Mouse (Mus musculus): ENCODE data around the gene Gm49321. TPM values are rescaled to one million over a fixed set of nuclear protein-coding genes. Genes with fewer than 3 reads are reported as not detected.

The Gm49321 gene
- polyA plus RNA-seq, 1 experiment from 2014 or later: 10.2 TPM

- H3K4me2 ChIP-seq (replicated peaks): peak overlapping the region; percentile 55
- peaks cover 12% of the 10 kb centered on the region; the same call in 1 of the 2 replicates for H3K4me1 ChIP-seq (replicated peaks)
- H3K9ac ChIP-seq: peak overlapping the region; percentile 34
- 40% methylated on average over 14 of the region's 14 CpGs for WGBS
- no peaks in the 10 kb centered on the region for H3K36me3 ChIP-seq
- no peaks in the 10 kb centered on the region for H3K27me3 ChIP-seq (replicated peaks)
- no peak overlapping the region for H3K27ac ChIP-seq
- H3K9me3 ChIP-seq: no peaks in the 10 kb centered on the region
- 0 out of 2 replicates have a peak, but pooled peaks have one; percentile 14 for ATAC-seq
- H3K4me3 ChIP-seq (replicated peaks): peak overlapping the region; percentile 30
These were observed 16.1 kb downstream of the Gm49321 start for GRCm38 (mm10) chr12:73953420-73954186.

GRCm38 (mm10) chr12:73954785-73955184 lies 17.3 kb downstream of the Gm49321 start:
- H3K4me3 ChIP-seq (replicated peaks): no peak overlapping the region
- no peaks in the 10 kb centered on the region for H3K9me3 ChIP-seq
- H3K36me3 ChIP-seq: no peaks in the 10 kb centered on the region
- no peaks in the 10 kb centered on the region for H3K27me3 ChIP-seq (replicated peaks)
- H3K27ac ChIP-seq: no peak overlapping the region
- no peak overlapping the region for H3K9ac ChIP-seq
- H3K4me1 ChIP-seq (replicated peaks): peaks cover 9% of the 10 kb centered on the region; the same call in 1 of the 2 replicates
- H3K4me2 ChIP-seq (replicated peaks): no peak overlapping the region
- WGBS: 61% methylated on average over 5 of the region's 5 CpGs
- ATAC-seq: no peak

- 82% methylated on average over 3 of the region's 3 CpGs for WGBS
- no peaks in the 10 kb centered on the region for H3K27me3 ChIP-seq (replicated peaks)
- ATAC-seq: no peak
These were observed 20.2 kb downstream of the Gm49321 start for GRCm38 (mm10) chr12:73957676-73958075.

GRCm38 (mm10) chr12:73958830-73959229 lies 21.4 kb downstream of the Gm49321 start:
- no peak for ATAC-seq
- Histone ChIP-seq H3K4me3 (replicated peaks) (no peak overlapping the region), H3K9ac (no peak overlapping the region), H3K4me2 (replicated peaks) (no peak overlapping the region), H3K27ac (no peak overlapping the region), H3K4me1 (replicated peaks) (no peaks in the 10 kb centered on the region), H3K27me3 (replicated peaks) (no peaks in the 10 kb centered on the region), H3K9me3 (no peaks in the 10 kb centered on the region), H3K36me3 (no peaks in the 10 kb centered on the region)
- 83% methylated on average over 2 of the region's 2 CpGs for WGBS

More at GRCm38 (mm10) chr12:73957676-73958075, 20.2 kb downstream of the Gm49321 start:
- no peaks in the 10 kb centered on the region for H3K36me3 ChIP-seq
- H3K4me3 ChIP-seq (replicated peaks): no peak overlapping the region
- no peaks in the 10 kb centered on the region for H3K9me3 ChIP-seq
- H3K4me1 ChIP-seq (replicated peaks): peaks cover 7% of the 10 kb centered on the region; the same call in 1 of the 2 replicates
- H3K4me2 ChIP-seq (replicated peaks): no peak overlapping the region
- no peak overlapping the region for H3K9ac ChIP-seq
- no peak overlapping the region for H3K27ac ChIP-seq

GRCm38 (mm10) chr12:73964291-73965281 lies 27.1 kb downstream of the Gm49321 start, which contains the start of gene Snapc1:
Gene Snapc1 (plus strand): TSS chr12:73964481.
- peak within 1 kb of the TSS; percentile 78 for H3K9ac ChIP-seq
- H3K27ac ChIP-seq: peak within 1 kb of the TSS; percentile 68
- H3K4me3 ChIP-seq (replicated peaks): peak within 1 kb of the TSS; percentile 86
- ATAC-seq: peak; percentile 100
- no peaks in the 10 kb centered on the region for H3K27me3 ChIP-seq (replicated peaks)
- H3K4me1 ChIP-seq (replicated peaks): peaks cover 5% of the 10 kb centered on the region; the same call in 1 of the 2 replicates
- peak within 1 kb of the TSS; percentile 76 for H3K4me2 ChIP-seq (replicated peaks)
- peaks cover 13% of the 10 kb centered on the region for H3K36me3 ChIP-seq
- H3K9me3 ChIP-seq: no peaks in the 10 kb centered on the region
- WGBS: under 1% methylated on average over 60 of the region's 60 CpGs

GRCm38 (mm10) chr12:73969142-73969541 lies 31.7 kb downstream of the Gm49321 start:
- whole genome bisulfite sequencing: 93% methylated on average over 8 of the region's 8 CpGs
- no peak for ATAC-seq
- Histone ChIP-seq H3K9ac (no peak overlapping the region), H3K27me3 (replicated peaks) (no peaks in the 10 kb centered on the region), H3K4me2 (replicated peaks) (no peak overlapping the region), H3K27ac (no peak overlapping the region), H3K4me1 (replicated peaks) (peaks cover 5% of the 10 kb centered on the region; the same call in 1 of the 2 replicates), H3K9me3 (no peaks in the 10 kb centered on the region), H3K4me3 (replicated peaks) (no peak overlapping the region), H3K36me3 (peaks cover 29% of the 10 kb centered on the region)

- Histone ChIP-seq H3K4me3 (replicated peaks) (no peak overlapping the region), H3K4me1 (replicated peaks) (no peaks in the 10 kb centered on the region), H3K36me3 (peaks cover 22% of the 10 kb centered on the region), H3K4me2 (replicated peaks) (no peak overlapping the region), H3K27me3 (replicated peaks) (no peaks in the 10 kb centered on the region), H3K9ac (no peak overlapping the region), H3K27ac (no peak overlapping the region), H3K9me3 (no peaks in the 10 kb centered on the region)
- 91% methylated on average over 6 of the region's 6 CpGs for WGBS
- ATAC-seq: no peak
These were observed 37.1 kb downstream of the Gm49321 start for GRCm38 (mm10) chr12:73974584-73974983.

DNA sequence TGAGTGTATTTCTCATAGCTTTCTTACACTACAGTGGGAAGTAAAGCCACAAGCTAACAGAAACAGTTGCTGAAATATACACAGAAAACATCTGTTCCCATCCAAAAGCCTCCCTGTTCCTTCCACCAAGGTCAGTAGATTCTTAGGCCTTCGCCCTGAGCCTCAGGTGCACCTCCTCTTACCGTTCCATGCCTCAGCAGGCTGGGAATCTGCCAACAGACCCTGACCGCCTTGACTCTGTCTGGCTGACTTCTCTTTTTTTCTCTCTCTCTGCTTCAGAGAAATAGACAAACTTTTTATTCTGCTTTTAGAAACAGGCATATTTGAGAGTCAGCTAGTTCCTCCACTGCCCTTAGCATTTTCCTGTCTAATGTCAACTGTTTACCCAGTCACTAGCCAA lies 40.7 kb downstream of the Gm49321 start:
- H3K9me3 ChIP-seq: no peaks in the 10 kb centered on the region
- no peak overlapping the region for H3K4me2 ChIP-seq (replicated peaks)
- no peak for ATAC-seq
- no peak overlapping the region for H3K9ac ChIP-seq
- peaks cover 12% of the 10 kb centered on the region; the same call in 1 of the 2 replicates for H3K36me3 ChIP-seq
- no peak overlapping the region for H3K4me3 ChIP-seq (replicated peaks)
- H3K27ac ChIP-seq: no peak overlapping the region
- no peaks in the 10 kb centered on the region for H3K27me3 ChIP-seq (replicated peaks)
- WGBS: 90% methylated on average over 3 of the region's 3 CpGs
- H3K4me1 ChIP-seq (replicated peaks): no peaks in the 10 kb centered on the region

DNA sequence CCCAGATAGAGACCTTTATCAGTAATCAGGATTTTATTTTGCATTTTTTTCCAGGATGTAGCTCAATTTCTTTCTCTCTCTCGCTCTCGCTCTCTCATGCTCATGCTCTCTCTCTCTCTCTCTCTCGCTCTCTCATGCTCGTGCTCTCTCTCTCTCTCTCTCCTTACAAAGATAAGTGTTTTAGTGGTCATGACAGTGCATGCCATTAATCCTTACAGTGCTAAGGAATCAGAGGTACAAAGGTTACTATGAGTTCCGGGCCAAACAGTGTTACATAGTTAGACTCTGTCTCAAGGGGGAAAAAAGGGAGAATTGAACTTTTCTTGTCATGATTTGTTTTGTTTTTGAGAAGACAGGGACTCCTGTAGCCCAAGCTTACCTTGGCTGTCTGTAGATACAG lies 42.2 kb downstream of the Gm49321 start:
- Histone ChIP-seq H3K36me3 (peaks cover 12% of the 10 kb centered on the region; the same call in 1 of the 2 replicates), H3K4me2 (replicated peaks) (no peak overlapping the region), H3K4me3 (replicated peaks) (no peak overlapping the region), H3K9ac (no peak overlapping the region), H3K9me3 (no peaks in the 10 kb centered on the region), H3K4me1 (replicated peaks) (no peaks in the 10 kb centered on the region), H3K27ac (no peak overlapping the region), H3K27me3 (replicated peaks) (no peaks in the 10 kb centered on the region)
- 83% methylated on average over 5 of the region's 5 CpGs for WGBS
- no peak; the same call in 1 of the 2 replicates for ATAC-seq

DNA sequence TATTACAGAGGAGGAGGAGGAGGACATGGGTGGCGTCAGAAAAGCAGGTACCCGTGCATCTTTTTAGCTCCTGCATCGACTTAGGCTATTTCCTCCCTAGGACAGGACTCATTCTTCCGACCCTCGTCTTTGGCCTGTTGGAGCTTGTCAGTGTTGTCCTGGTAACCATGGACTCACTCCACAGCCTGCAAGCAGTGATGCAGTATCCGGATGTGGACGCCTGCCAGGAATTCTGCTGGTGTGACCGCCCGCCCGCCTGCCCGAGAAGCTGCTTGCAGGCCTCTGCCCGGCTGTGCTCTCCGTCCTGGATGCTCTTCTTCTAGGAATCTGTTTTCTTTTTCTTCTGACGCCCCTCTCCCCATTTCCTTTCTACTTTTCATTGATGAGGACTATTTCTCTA lies 45.1 kb downstream of the Gm49321 start:
- no peak overlapping the region for H3K27ac ChIP-seq
- peaks cover 12% of the 10 kb centered on the region; the same call in 1 of the 2 replicates for H3K36me3 ChIP-seq
- no peak overlapping the region for H3K9ac ChIP-seq
- H3K4me1 ChIP-seq (replicated peaks): no peaks in the 10 kb centered on the region
- H3K9me3 ChIP-seq: no peaks in the 10 kb centered on the region
- H3K4me3 ChIP-seq (replicated peaks): no peak overlapping the region
- 68% methylated on average over 14 of the region's 14 CpGs for WGBS
- no peaks in the 10 kb centered on the region for H3K27me3 ChIP-seq (replicated peaks)
- no peak overlapping the region for H3K4me2 ChIP-seq (replicated peaks)
- 0 out of 2 replicates have a peak, but pooled peaks have one; percentile 31 for ATAC-seq

DNA sequence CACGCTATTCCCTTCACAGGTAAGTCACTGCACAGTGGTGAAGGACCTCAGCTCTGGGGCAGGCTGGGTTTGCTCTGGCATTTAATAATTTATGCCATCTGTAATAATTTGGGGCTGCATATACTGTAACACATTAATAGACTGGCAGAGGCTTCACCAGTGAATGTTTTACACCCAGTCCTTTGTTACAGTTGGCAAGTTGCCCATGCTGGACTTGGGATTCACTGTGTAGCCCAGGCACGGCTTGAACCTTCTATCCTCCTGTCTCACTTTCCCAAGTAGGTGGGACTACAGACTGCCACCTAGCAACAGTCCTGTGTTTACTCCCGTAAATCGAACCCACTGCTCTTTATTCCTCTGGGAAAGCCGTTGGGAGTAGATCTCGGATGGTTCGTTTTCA lies 48.8 kb downstream of the Gm49321 start:
- Histone ChIP-seq H3K9me3 (no peaks in the 10 kb centered on the region), H3K27ac (no peak overlapping the region), H3K4me3 (replicated peaks) (no peak overlapping the region), H3K36me3 (peaks cover 6% of the 10 kb centered on the region; the same call in 1 of the 2 replicates), H3K4me2 (replicated peaks) (no peak overlapping the region), H3K4me1 (replicated peaks) (no peaks in the 10 kb centered on the region), H3K27me3 (replicated peaks) (no peaks in the 10 kb centered on the region), H3K9ac (no peak overlapping the region)
- no peak for ATAC-seq
- WGBS: 78% methylated on average over 7 of the region's 7 CpGs
